Mouse (Mus musculus) limb, embryonic 13.5 days (tissue): ENCODE measurements around the gene Ipo7. TPM values are rescaled to one million over a fixed set of nuclear protein-coding genes. Genes with fewer than 3 reads are reported as not detected.

Source experiments
- ATAC-seq: fragments of 200-750 bp; cut with Nextera tagmentation; 2 replicates; pipeline ENCODE4 v1.8.0; 2017; ENCODE audit warnings: low read depth, moderate number of reproducible peaks, moderate TSS enrichment; ENCODE audit not compliant: low FRiP score
- H3K27ac ChIP-seq: fragments of 300-500 bp; sonication (generic); 2 replicates; pipeline ENCODE4 v1.5.1; 2015; ENCODE audit warnings: inconsistent platforms, mild to moderate bottlenecking, moderate library complexity
- H3K27me3 ChIP-seq: fragments of 300-500 bp; sonication (generic); 2 replicates; pipeline ENCODE4 v1.6.1; 2015; ENCODE audit warnings: mild to moderate bottlenecking, inconsistent platforms
- H3K36me3 ChIP-seq: fragments of 300-500 bp; sonication (generic); 2 replicates; pipeline ENCODE4 v1.6.1; 2015; ENCODE audit warnings: inconsistent platforms, mild to moderate bottlenecking, moderate library complexity
- H3K4me1 ChIP-seq: fragments of 300-500 bp; sonication (generic); 2 replicates; pipeline ENCODE4 v1.6.1; 2015; ENCODE audit warnings: inconsistent platforms
- H3K4me2 ChIP-seq: fragments of 300-500 bp; sonication (generic); replicated peaks from 2 replicates; pipeline ENCODE4 v1.6.1; 2015; ENCODE audit warnings: inconsistent platforms, mild to moderate bottlenecking, moderate library complexity
- H3K4me3 ChIP-seq: fragments of 300-500 bp; sonication (generic); 2 replicates; pipeline ENCODE4 v1.5.1; 2015; ENCODE audit warnings: moderate library complexity, mild to moderate bottlenecking, inconsistent platforms
- H3K9ac ChIP-seq: fragments of 300-500 bp; sonication (generic); 2 replicates; pipeline ENCODE4 v1.6.1; 2015; ENCODE audit warnings: mild to moderate bottlenecking, inconsistent platforms
- H3K9me3 ChIP-seq: fragments of 300-500 bp; sonication (generic); 2 replicates; pipeline ENCODE4 v1.6.1; 2016; ENCODE audit warnings: inconsistent platforms
- WGBS: fragments of 180-500 bp; shearing (Covaris S2); methylation state at CpG from one replicate; pipeline ENCODE4 v1.1.7; 2015; 5-methylcytosine and 5-hydroxymethylcytosine counted together
- polyA plus RNA-seq: library from polyadenylated mRNA; unstranded; fragments of >200 nt; fragmentation: Nextera tagmentation; extraction: Ambion mirVana; gene quantifications from 2 replicates; pipeline ENCODE4 v1.2.1, GENCODE M21; 2015

Gene Ipo7
- polyA plus RNA-seq, 1 experiment from 2014 or later, result 45.5 TPM

GRCm38 (mm10) chr7:110083386-110084165, 65.5 kb downstream of the Ipo7 start:
- ATAC-seq, result no peak
- Histone ChIP-seq H3K4me2 (no peak overlapping the region), H3K4me1 (no peaks in the 10 kb centered on the region), H3K9me3 (no peaks in the 10 kb centered on the region), H3K27me3 (no peaks in the 10 kb centered on the region), H3K27ac (no peak overlapping the region), H3K4me3 (no peak overlapping the region), H3K36me3 (peaks cover 95% of the 10 kb centered on the region), H3K9ac (no peak overlapping the region)
- WGBS, result 69% methylated on average over 13 of the region's 13 CpGs

GRCm38 (mm10) chr7:110085217-110085616, 67.1 kb downstream of the Ipo7 start:
- H3K27ac ChIP-seq, result no peak overlapping the region
- ATAC-seq, result no peak
- H3K36me3 ChIP-seq, result peaks cover 96% of the 10 kb centered on the region
- H3K9ac ChIP-seq, result no peak overlapping the region
- H3K4me1 ChIP-seq, result no peaks in the 10 kb centered on the region
- no peaks in the 10 kb centered on the region for H3K27me3 ChIP-seq
- H3K4me2 ChIP-seq, result no peak overlapping the region
- H3K9me3 ChIP-seq, result no peaks in the 10 kb centered on the region
- H3K4me3 ChIP-seq, result no peak overlapping the region

GRCm38 (mm10) chr7:110087914-110088313, 69.8 kb downstream of the Ipo7 start:
- H3K36me3 ChIP-seq, result peaks cover 98% of the 10 kb centered on the region
- no peaks in the 10 kb centered on the region for H3K9me3 ChIP-seq
- H3K9ac ChIP-seq, result no peak overlapping the region
- H3K4me2 ChIP-seq, result no peak overlapping the region
- 73% methylated on average over 4 of the region's 4 CpGs for WGBS
- no peaks in the 10 kb centered on the region for H3K4me1 ChIP-seq
- no peaks in the 10 kb centered on the region for H3K27me3 ChIP-seq
- no peak for ATAC-seq
- H3K4me3 ChIP-seq, result no peak overlapping the region
- no peak overlapping the region for H3K27ac ChIP-seq

- Histone ChIP-seq H3K27ac (no peak overlapping the region), H3K27me3 (no peaks in the 10 kb centered on the region), H3K36me3 (peaks cover 98% of the 10 kb centered on the region), H3K9me3 (no peaks in the 10 kb centered on the region), H3K9ac (no peak overlapping the region), H3K4me3 (no peak overlapping the region), H3K4me2 (no peak overlapping the region), H3K4me1 (no peaks in the 10 kb centered on the region)
- no peak for ATAC-seq
- WGBS, result 71% methylated on average over 7 of the region's 7 CpGs
Observed at GRCm38 (mm10) chr7:110091670-110092069, 73.6 kb downstream of the Ipo7 start.

- H3K27me3 ChIP-seq, result no peaks in the 10 kb centered on the region
- peaks cover 3% of the 10 kb centered on the region; the same call in 1 of the 2 replicates for H3K9me3 ChIP-seq
- ATAC-seq, result no peak
- WGBS, result 86% methylated on average over 4 of the region's 4 CpGs
- H3K4me1 ChIP-seq, result peaks cover 2% of the 10 kb centered on the region; the same call in 1 of the 2 replicates
- no peak overlapping the region for H3K9ac ChIP-seq
- H3K36me3 ChIP-seq, result peaks cover 54% of the 10 kb centered on the region
- no peak overlapping the region for H3K4me2 ChIP-seq
- no peak overlapping the region for H3K27ac ChIP-seq
- H3K4me3 ChIP-seq, result no peak overlapping the region
Observed at GRCm38 (mm10) chr7:110096332-110096731, 78.3 kb downstream of the Ipo7 start.

GRCm38 (mm10) chr7:110097106-110097793, 79.2 kb downstream of the Ipo7 start:
- WGBS, result 57% methylated on average over 7 of the region's 7 CpGs
- no peak overlapping the region for H3K9ac ChIP-seq
- H3K27me3 ChIP-seq, result no peaks in the 10 kb centered on the region
- H3K9me3 ChIP-seq, result peaks cover 3% of the 10 kb centered on the region; the same call in 1 of the 2 replicates
- H3K27ac ChIP-seq, result no peak overlapping the region
- no peak overlapping the region for H3K4me3 ChIP-seq
- H3K4me2 ChIP-seq, result no peak overlapping the region
- ATAC-seq, result no peak
- peaks cover 2% of the 10 kb centered on the region; the same call in 1 of the 2 replicates for H3K4me1 ChIP-seq
- peaks cover 45% of the 10 kb centered on the region for H3K36me3 ChIP-seq

- H3K4me1 ChIP-seq, result peaks cover 2% of the 10 kb centered on the region; the same call in 1 of the 2 replicates
- no peak overlapping the region for H3K9ac ChIP-seq
- no peak overlapping the region for H3K27ac ChIP-seq
- no peaks in the 10 kb centered on the region for H3K27me3 ChIP-seq
- H3K36me3 ChIP-seq, result peaks cover 10% of the 10 kb centered on the region
- H3K4me2 ChIP-seq, result no peak overlapping the region
- WGBS, result 29% methylated on average over 6 of the region's 6 CpGs
- peaks cover 3% of the 10 kb centered on the region; the same call in 1 of the 2 replicates for H3K9me3 ChIP-seq
- ATAC-seq, result no peak
- no peak overlapping the region for H3K4me3 ChIP-seq
Observed at GRCm38 (mm10) chr7:110100854-110101253, 82.8 kb downstream of the Ipo7 start.

GRCm38 (mm10) chr7:110101266-110101665, 83.2 kb downstream of the Ipo7 start:
- 72% methylated on average over 5 of the region's 5 CpGs for WGBS
- H3K27ac ChIP-seq, result no peak overlapping the region
- H3K4me2 ChIP-seq, result no peak overlapping the region
- H3K4me3 ChIP-seq, result no peak overlapping the region
- peaks cover 6% of the 10 kb centered on the region for H3K36me3 ChIP-seq
- H3K27me3 ChIP-seq, result no peaks in the 10 kb centered on the region
- peaks cover 2% of the 10 kb centered on the region; the same call in 1 of the 2 replicates for H3K4me1 ChIP-seq
- no peak for ATAC-seq
- H3K9ac ChIP-seq, result no peak overlapping the region
- H3K9me3 ChIP-seq, result peaks cover 3% of the 10 kb centered on the region; the same call in 1 of the 2 replicates

- H3K4me3 ChIP-seq, result no peak overlapping the region
- H3K9ac ChIP-seq, result no peak overlapping the region
- ATAC-seq, result no peak
- 85% methylated on average over 5 of the region's 5 CpGs for WGBS
- H3K4me2 ChIP-seq, result no peak overlapping the region
- no peaks in the 10 kb centered on the region for H3K9me3 ChIP-seq
- peaks cover 15% of the 10 kb centered on the region for H3K4me1 ChIP-seq
- H3K36me3 ChIP-seq, result no peaks in the 10 kb centered on the region
- no peak overlapping the region for H3K27ac ChIP-seq
- H3K27me3 ChIP-seq, result no peaks in the 10 kb centered on the region
Observed at GRCm38 (mm10) chr7:110105041-110105440, 87.0 kb downstream of the Ipo7 start.

Other genes starting within 250 kb of the Ipo7 start
- gene Nrip3, start 236.2 kb upstream of the Ipo7 start, polyA plus RNA-seq, result 0.49 and 0.73 TPM in 2 replicates
- gene Scube2, start 152.6 kb upstream of the Ipo7 start, polyA plus RNA-seq, result 4.5 and 6.5 TPM in 2 replicates
- gene Dennd5a, start 57.8 kb upstream of the Ipo7 start, polyA plus RNA-seq, result 42.4 and 42.7 TPM in 2 replicates
- gene Tmem41b, start 31.3 kb upstream of the Ipo7 start, polyA plus RNA-seq, result 74.0 and 75.1 TPM in 2 replicates
- gene Zfp143, start 42.9 kb downstream of the Ipo7 start, polyA plus RNA-seq, result 19.2 and 20.5 TPM in 2 replicates
- gene Wee1, start 103.8 kb downstream of the Ipo7 start, polyA plus RNA-seq, result 22.6 and 22.8 TPM in 2 replicates
- 39.5 and 41.5 TPM in 2 replicates for gene Swap70, start 203.4 kb downstream of the Ipo7 start, polyA plus RNA-seq